Mouse (Mus musculus): ENCODE results near the gene Dnajb12.

Dnajb12 gene

GRCm38 (mm10) chr10:59879255-59880028 is at the start of gene Dnajb12:
Gene Dnajb12, plus strand, starts transcription at chr10:59879556.
- peak; percentile 90 for DNase-seq (ENCODE audit: low read depth, low spot score)

GRCm38 (mm10) chr10:59829886-59830285 is 49.5 kb upstream of the Dnajb12 start:
- DNase-seq (ENCODE audit: low read depth, low spot score): no peak

GRCm38 (mm10) chr10:59831950-59832349 is 47.4 kb upstream of the Dnajb12 start:
- DNase-seq (ENCODE audit: low read depth, low spot score): no peak

GRCm38 (mm10) chr10:59835301-59836155 is 43.8 kb upstream of the Dnajb12 start:
- no peak for DNase-seq (ENCODE audit: low read depth, low spot score)

GRCm38 (mm10) chr10:59837490-59837889 is 41.9 kb upstream of the Dnajb12 start:
- no peak for DNase-seq (ENCODE audit: low read depth, low spot score)

- DNase-seq (ENCODE audit: low read depth, low spot score): no peak
Measured at GRCm38 (mm10) chr10:59841434-59841833, 37.9 kb upstream of the Dnajb12 start.

GRCm38 (mm10) chr10:59843125-59843524 is 36.2 kb upstream of the Dnajb12 start:
- DNase-seq (ENCODE audit: low read depth, low spot score): no peak

- DNase-seq (ENCODE audit: low read depth, low spot score): no peak
Measured at GRCm38 (mm10) chr10:59844686-59845085, 34.7 kb upstream of the Dnajb12 start.

GRCm38 (mm10) chr10:59846416-59846815 is 32.9 kb upstream of the Dnajb12 start:
- DNase-seq (ENCODE audit: low read depth, low spot score): no peak

GRCm38 (mm10) chr10:59848079-59848877 is 31.1 kb upstream of the Dnajb12 start:
- no peak for DNase-seq (ENCODE audit: low read depth, low spot score)

GRCm38 (mm10) chr10:59848953-59849352 is 30.4 kb upstream of the Dnajb12 start:
- DNase-seq (ENCODE audit: low read depth, low spot score): no peak

GRCm38 (mm10) chr10:59849371-59849770 is 30.0 kb upstream of the Dnajb12 start:
- no peak for DNase-seq (ENCODE audit: low read depth, low spot score)

GRCm38 (mm10) chr10:59857157-59857556 is 22.2 kb upstream of the Dnajb12 start:
- DNase-seq (ENCODE audit: low read depth, low spot score): no peak

- DNase-seq (ENCODE audit: low read depth, low spot score): no peak
Measured at GRCm38 (mm10) chr10:59860684-59861083, 18.7 kb upstream of the Dnajb12 start.

GRCm38 (mm10) chr10:59861201-59861600 is 18.2 kb upstream of the Dnajb12 start:
- no peak for DNase-seq (ENCODE audit: low read depth, low spot score)

GRCm38 (mm10) chr10:59862816-59863440 is 16.4 kb upstream of the Dnajb12 start:
- DNase-seq (ENCODE audit: low read depth, low spot score): no peak

- no peak for DNase-seq (ENCODE audit: low read depth, low spot score)
Measured at GRCm38 (mm10) chr10:59863620-59864019, 15.7 kb upstream of the Dnajb12 start.

- no peak for DNase-seq (ENCODE audit: low read depth, low spot score)
Measured at GRCm38 (mm10) chr10:59864232-59864875, 15.0 kb upstream of the Dnajb12 start.

GRCm38 (mm10) chr10:59864884-59865726 is 14.3 kb upstream of the Dnajb12 start:
- peak; percentile 58 for DNase-seq (ENCODE audit: low read depth, low spot score)

- no peak for DNase-seq (ENCODE audit: low read depth, low spot score)
Measured at GRCm38 (mm10) chr10:59868266-59868665, 11.1 kb upstream of the Dnajb12 start.

Measured in brain, embryonic 18.5 days (tissue).